Mouse (Mus musculus) G1E (cell line): ENCODE data around the gene Sim2. TPM values are rescaled to one million over a fixed set of nuclear protein-coding genes. Genes with fewer than 3 reads are reported as not detected.

Source experiments
- ATAC-seq: 2 replicates; pipeline ENCODE4 v1.8.0; 2016; ENCODE audit warnings: mild to moderate bottlenecking; ENCODE audit not compliant: insufficient number of reproducible peaks, poor library complexity, low FRiP score, severe bottlenecking; ENCODE audit errors: extremely low read depth
- DNase-seq: peaks from one replicate; pipeline ENCODE4 v3.0.0; 2012; ENCODE audit warnings: low spot score
- H3K27me3 ChIP-seq: 2 replicates; pipeline ENCODE4 v1.6.1; 2012; ENCODE audit warnings: mild to moderate bottlenecking, low read length, inconsistent platforms; ENCODE audit not compliant: insufficient read depth
- H3K36me3 ChIP-seq: replicated peaks from 2 replicates; pipeline ENCODE3; 2012; ENCODE audit warnings: mild to moderate bottlenecking, inconsistent platforms
- H3K4me1 ChIP-seq: 2 replicates; pipeline ENCODE4 v1.6.1; 2012; ENCODE audit warnings: low read depth, low read length, inconsistent platforms, mixed read lengths; ENCODE audit not compliant: insufficient read depth
- H3K4me3 ChIP-seq: 2 replicates; pipeline ENCODE4 v1.5.1; 2012; ENCODE audit warnings: low read depth, mild to moderate bottlenecking, inconsistent platforms, low read length, moderate library complexity, mixed read lengths
- H3K9me3 ChIP-seq: replicated peaks from 2 replicates; pipeline ENCODE4 v1.6.1; 2012; ENCODE audit warnings: inconsistent platforms
- CTCF ChIP-seq: IDR thresholded peaks from 2 replicates; pipeline ENCODE4 v1.5.1; 2012; ENCODE audit warnings: low read depth, low read length, inconsistent platforms, mixed read lengths
- GATA1 ChIP-seq: IDR thresholded peaks from 2 replicates; pipeline ENCODE4 v1.6.1; 2012; ENCODE audit warnings: borderline replicate concordance, low read length, inconsistent platforms, mixed read lengths
- GATA2 ChIP-seq: IDR thresholded peaks from 2 replicates; pipeline ENCODE4 v1.6.1; 2012; ENCODE audit warnings: low read depth, low read length, inconsistent platforms, borderline replicate concordance
- POLR2AphosphoS5 ChIP-seq: IDR thresholded peaks from 2 replicates; pipeline ENCODE4 v1.6.1; 2012; ENCODE audit warnings: low read depth, low read length, inconsistent platforms; ENCODE audit not compliant: insufficient replicate concordance
- TAL1 ChIP-seq: conservative IDR thresholded peaks from 2 replicates; pipeline ENCODE4 v1.6.1; 2012; ENCODE audit warnings: low read depth, low read length, inconsistent platforms, mixed read lengths
- polyA plus RNA-seq: library from polyadenylated mRNA; stranded (reverse); fragments of >175 nt; gene quantifications from 2 replicates; pipeline ENCODE4 v1.2.3, GENCODE M21; 2012
- total RNA-seq, 2 experiments: library from RNA; stranded (forward) in 1 of 2; stranded (reverse) in 1 of 2; fragments of 200-1000 nt in 1 of 2; fragments of >200 nt in 1 of 2; fragmentation: Nextera tagmentation in 1 of 2; gene quantifications; 2 replicates each; pipeline ENCODE4 v1.2.3; 2014 to 2017

Gene Sim2
- total and polyA plus RNA-seq, 3 experiments: not detected

DNA sequence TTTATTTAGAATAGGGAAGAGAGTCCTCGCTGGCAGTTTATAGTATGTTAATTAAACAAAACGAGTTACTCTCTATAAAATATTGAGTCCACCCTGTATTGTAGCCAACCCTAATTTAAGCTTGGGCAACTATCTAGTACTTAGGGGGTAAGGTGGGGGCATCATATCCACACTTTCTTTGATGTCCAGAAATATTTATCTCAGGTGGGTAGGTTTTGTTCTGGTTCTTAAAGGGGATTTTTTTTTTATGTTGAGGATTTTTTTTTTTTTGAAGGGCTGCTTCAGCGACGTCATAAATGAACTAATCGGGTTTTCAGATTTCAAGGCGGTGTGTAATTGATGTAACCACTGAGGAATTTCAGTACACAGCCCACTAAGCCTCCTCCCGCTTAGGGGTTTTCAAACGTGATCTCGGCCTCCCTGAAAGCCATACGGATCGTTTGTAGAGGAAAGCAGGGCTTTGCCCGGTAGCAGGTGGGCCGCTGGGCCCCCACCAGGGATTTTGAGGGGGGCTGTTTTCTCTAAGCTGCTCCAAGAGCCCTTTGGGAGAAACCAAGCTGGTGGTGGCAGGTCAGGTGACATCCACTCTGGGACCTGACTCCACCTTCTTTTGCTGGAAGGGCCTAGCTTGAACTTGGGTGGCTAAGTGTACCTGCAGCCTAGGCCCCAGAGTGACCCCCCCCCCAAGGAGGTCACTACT is 4.7 kb upstream of the Sim2 start:
- no peak overlapping the region for H3K4me3 ChIP-seq
- no peaks in the 10 kb centered on the region for H3K4me1 ChIP-seq
- H3K27me3 ChIP-seq: peaks cover 47% of the 10 kb centered on the region
- no peak for DNase-seq
- H3K36me3 ChIP-seq: no peaks in the 10 kb centered on the region
- no peak for ATAC-seq
- H3K9me3 ChIP-seq: peaks cover 17% of the 10 kb centered on the region
- TF ChIP-seq CTCF: no peak
- TF ChIP-seq TAL1: no peak
- TF ChIP-seq GATA1: no peak
- TF ChIP-seq POLR2AphosphoS5: no peak
- TF ChIP-seq GATA2: no peak

DNA sequence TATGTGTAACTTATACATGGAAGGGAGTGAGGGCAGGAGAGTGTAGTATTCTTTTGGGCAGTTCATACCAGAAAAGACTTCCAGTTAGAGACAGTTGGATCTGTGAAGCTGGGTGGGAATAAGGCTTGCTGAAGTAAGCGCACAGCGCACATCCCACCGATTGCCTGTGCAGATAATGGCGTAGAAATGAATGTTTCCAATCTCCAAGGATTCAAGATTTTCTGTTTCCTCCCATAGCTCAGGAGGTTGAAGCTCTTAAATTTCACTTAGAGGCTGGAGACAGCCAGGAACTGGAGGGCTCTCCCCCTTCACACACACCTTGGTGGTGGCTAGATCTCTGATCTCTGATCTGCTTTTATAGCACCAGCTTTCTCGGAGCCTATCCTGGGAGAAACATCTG is 3.1 kb upstream of the Sim2 start:
- ATAC-seq (no peak), DNase-seq (no peak)
- no peak for TF ChIP-seq CTCF
- no peak for TF ChIP-seq TAL1
- TF ChIP-seq GATA2: no peak
- no peak for TF ChIP-seq GATA1
- TF ChIP-seq POLR2AphosphoS5: no peak
- Histone ChIP-seq H3K27me3 (peaks cover 54% of the 10 kb centered on the region), H3K9me3 (peaks cover 28% of the 10 kb centered on the region), H3K36me3 (no peaks in the 10 kb centered on the region), H3K4me3 (no peak overlapping the region), H3K4me1 (no peaks in the 10 kb centered on the region)

- Histone ChIP-seq H3K4me3 (no peak overlapping the region), H3K4me1 (no peaks in the 10 kb centered on the region), H3K27me3 (peaks cover 60% of the 10 kb centered on the region), H3K36me3 (no peaks in the 10 kb centered on the region), H3K9me3 (peaks cover 28% of the 10 kb centered on the region)
- TF ChIP-seq CTCF (no peak), GATA1 (no peak), POLR2AphosphoS5 (no peak), GATA2 (no peak), TAL1 (no peak)
- DNase-seq: no peak
- ATAC-seq: no peak
These were observed 2.6 kb upstream of the Sim2 start for GRCm38 (mm10) chr16:94081996-94082708.

- Histone ChIP-seq H3K4me3 (no peak overlapping the region), H3K27me3 (peaks cover 62% of the 10 kb centered on the region), H3K36me3 (no peaks in the 10 kb centered on the region), H3K4me1 (no peaks in the 10 kb centered on the region), H3K9me3 (peaks cover 28% of the 10 kb centered on the region)
- DNase-seq (no peak), ATAC-seq (no peak)
- TF ChIP-seq CTCF (no peak), POLR2AphosphoS5 (no peak), GATA2 (no peak), GATA1 (no peak)
These were observed 1.5 kb upstream of the Sim2 start for GRCm38 (mm10) chr16:94082960-94083847.

- Histone ChIP-seq H3K36me3 (no peaks in the 10 kb centered on the region), H3K4me3 (no peak overlapping the region), H3K27me3 (peaks cover 62% of the 10 kb centered on the region), H3K9me3 (peaks cover 28% of the 10 kb centered on the region), H3K4me1 (no peaks in the 10 kb centered on the region)
- no peak for ATAC-seq
- TF ChIP-seq GATA1: no peak
- DNase-seq: no peak
These were observed 744 bp upstream of the Sim2 start for GRCm38 (mm10) chr16:94083848-94084525.

- ATAC-seq: no peak
- Histone ChIP-seq H3K27me3 (peaks cover 54% of the 10 kb centered on the region), H3K9me3 (peaks cover 28% of the 10 kb centered on the region), H3K4me3 (no peak overlapping the region; the same call in 1 of the 2 replicates), H3K36me3 (no peaks in the 10 kb centered on the region), H3K4me1 (no peaks in the 10 kb centered on the region)
- TF ChIP-seq GATA2 (no peak), GATA1 (no peak), CTCF (no peak), POLR2AphosphoS5 (no peak), TAL1 (no peak)
- no peak for DNase-seq
These were observed 1.0 kb downstream of the Sim2 start for GRCm38 (mm10) chr16:94085603-94086285.
